Mouse (Mus musculus): Measurements from ENCODE around the gene S100a6. TPM values are rescaled to one million over a fixed set of nuclear protein-coding genes. Genes with fewer than 3 reads are reported as not detected.

S100a6 gene
- polyA plus RNA-seq, 2 experiments, result 108 to 233 TPM

GRCm38 (mm10) chr3:90611494-90611893 lies 1.2 kb upstream of the S100a6 start:
- Histone ChIP-seq H3K36me3 (ENCODE audit: control insufficient read depth, insufficient read depth, low read length) (no peaks in the 10 kb centered on the region), H3K4me1 (ENCODE audit: control insufficient read depth, insufficient read depth, low read length) (peaks cover 30% of the 10 kb centered on the region; the same call in 1 of the 2 replicates), H3K27me3 (ENCODE audit: control insufficient read depth, insufficient read depth, low read length) (no peaks in the 10 kb centered on the region), H3K27ac (replicated peaks; ENCODE audit: low read depth, low read length) (no peak overlapping the region), H3K9ac (ENCODE audit: low read depth, low read length, severe bottlenecking) (no peak overlapping the region), H3K9me3 (ENCODE audit: control insufficient read depth, low read length) (no peaks in the 10 kb centered on the region), H3K4me3 (replicated peaks; ENCODE audit: low read length) (no peak overlapping the region), H3K4me2 (replicated peaks; ENCODE audit: low read depth, low read length, severe bottlenecking) (no peak overlapping the region)
- TF ChIP-seq POLR2A (IDR thresholded peaks at IDR 0.05; ENCODE audit: borderline replicate concordance, extremely low read depth, insufficient read depth, insufficient read length), result no peak
- ATAC-seq (ENCODE audit: low FRiP score, low read depth) (no peak), DNase-seq (ENCODE audit: low spot score) (no peak)
- 93% methylated on average over 3 of the region's 3 CpGs for WGBS

DNA sequence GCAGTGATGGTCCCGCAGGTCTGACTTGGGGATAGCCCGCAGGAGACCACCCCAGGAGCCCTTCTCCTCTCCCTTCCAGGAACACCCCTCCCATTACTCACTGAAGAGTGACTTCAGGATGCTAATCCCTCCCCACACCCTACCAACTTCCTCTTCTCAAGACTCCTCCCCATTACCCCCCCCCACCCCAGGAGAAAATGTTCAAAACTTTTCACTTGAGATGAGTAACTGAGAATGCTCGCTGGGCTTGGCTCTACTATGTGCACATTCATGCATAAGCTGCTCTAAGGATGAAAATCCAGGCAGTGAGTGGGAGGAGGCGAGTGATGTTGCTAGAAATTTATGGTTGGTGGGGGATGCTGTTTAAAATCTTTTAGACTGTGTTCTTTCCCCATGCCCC lies 621 bp upstream of the S100a6 start:
- Histone ChIP-seq H3K4me2 (replicated peaks; ENCODE audit: low read depth, low read length, severe bottlenecking) (no peak overlapping the region), H3K27ac (replicated peaks; ENCODE audit: low read depth, low read length) (no peak overlapping the region), H3K36me3 (ENCODE audit: control insufficient read depth, insufficient read depth, low read length) (no peaks in the 10 kb centered on the region), H3K9ac (ENCODE audit: low read depth, low read length, severe bottlenecking) (no peak overlapping the region), H3K4me1 (ENCODE audit: control insufficient read depth, insufficient read depth, low read length) (peaks cover 30% of the 10 kb centered on the region; the same call in 1 of the 2 replicates), H3K9me3 (ENCODE audit: control insufficient read depth, low read length) (no peaks in the 10 kb centered on the region), H3K4me3 (replicated peaks; ENCODE audit: low read length) (no peak overlapping the region), H3K27me3 (ENCODE audit: control insufficient read depth, insufficient read depth, low read length) (no peaks in the 10 kb centered on the region)
- 64% methylated on average over 4 of the region's 4 CpGs for WGBS
- ATAC-seq (ENCODE audit: low FRiP score, low read depth) (no peak), DNase-seq (ENCODE audit: low spot score) (no peak)
- no peak for TF ChIP-seq POLR2A (IDR thresholded peaks at IDR 0.05; ENCODE audit: borderline replicate concordance, extremely low read depth, insufficient read depth, insufficient read length)

GRCm38 (mm10) chr3:90613461-90614147 lies 922 bp downstream of the S100a6 start:
- Histone ChIP-seq H3K9ac (ENCODE audit: low read depth, low read length, severe bottlenecking) (peak overlapping the region; percentile 56), H3K36me3 (ENCODE audit: control insufficient read depth, insufficient read depth, low read length) (no peaks in the 10 kb centered on the region), H3K27me3 (ENCODE audit: control insufficient read depth, insufficient read depth, low read length) (no peaks in the 10 kb centered on the region), H3K9me3 (ENCODE audit: control insufficient read depth, low read length) (no peaks in the 10 kb centered on the region), H3K4me3 (replicated peaks; ENCODE audit: low read length) (peak overlapping the region; percentile 31), H3K27ac (replicated peaks; ENCODE audit: low read depth, low read length) (no peak overlapping the region), H3K4me2 (replicated peaks; ENCODE audit: low read depth, low read length, severe bottlenecking) (peak overlapping the region; percentile 57), H3K4me1 (ENCODE audit: control insufficient read depth, insufficient read depth, low read length) (peaks cover 24% of the 10 kb centered on the region; the same call in 1 of the 2 replicates)
- ATAC-seq (ENCODE audit: low FRiP score, low read depth) (no peak), DNase-seq (ENCODE audit: low spot score) (no peak)
- TF ChIP-seq POLR2A (IDR thresholded peaks at IDR 0.05; ENCODE audit: borderline replicate concordance, extremely low read depth, insufficient read depth, insufficient read length), result no peak
- WGBS, result 64% methylated on average over 7 of the region's 7 CpGs

GRCm38 (mm10) chr3:90614148-90614530 lies 1.5 kb downstream of the S100a6 start:
- no peak for TF ChIP-seq POLR2A (IDR thresholded peaks at IDR 0.05; ENCODE audit: borderline replicate concordance, extremely low read depth, insufficient read depth, insufficient read length)
- Histone ChIP-seq H3K4me1 (ENCODE audit: control insufficient read depth, insufficient read depth, low read length) (peaks cover 24% of the 10 kb centered on the region; the same call in 1 of the 2 replicates), H3K4me2 (replicated peaks; ENCODE audit: low read depth, low read length, severe bottlenecking) (no peak overlapping the region; the same call in 1 of the 2 replicates), H3K27me3 (ENCODE audit: control insufficient read depth, insufficient read depth, low read length) (no peaks in the 10 kb centered on the region), H3K36me3 (ENCODE audit: control insufficient read depth, insufficient read depth, low read length) (no peaks in the 10 kb centered on the region), H3K9me3 (ENCODE audit: control insufficient read depth, low read length) (no peaks in the 10 kb centered on the region), H3K4me3 (replicated peaks; ENCODE audit: low read length) (no peak overlapping the region), H3K27ac (replicated peaks; ENCODE audit: low read depth, low read length) (no peak overlapping the region), H3K9ac (ENCODE audit: low read depth, low read length, severe bottlenecking) (no peak overlapping the region)
- WGBS, result 88% methylated on average over 6 of the region's 6 CpGs
- no peak for DNase-seq (ENCODE audit: low spot score)
- no peak for ATAC-seq (ENCODE audit: low FRiP score, low read depth)

GRCm38 (mm10) chr3:90614611-90615251 lies 2.0 kb downstream of the S100a6 start:
- peaks cover 24% of the 10 kb centered on the region; the same call in 1 of the 2 replicates for H3K4me1 ChIP-seq (ENCODE audit: control insufficient read depth, insufficient read depth, low read length)
- TF ChIP-seq POLR2A (IDR thresholded peaks at IDR 0.05; ENCODE audit: borderline replicate concordance, extremely low read depth, insufficient read depth, insufficient read length), result no peak
- no peak overlapping the region; the same call in 1 of the 2 replicates for H3K4me2 ChIP-seq (replicated peaks; ENCODE audit: low read depth, low read length, severe bottlenecking)
- H3K9ac ChIP-seq (ENCODE audit: low read depth, low read length, severe bottlenecking), result no peak overlapping the region
- no peak for ATAC-seq (ENCODE audit: low FRiP score, low read depth)
- no peaks in the 10 kb centered on the region for H3K36me3 ChIP-seq (ENCODE audit: control insufficient read depth, insufficient read depth, low read length)
- H3K27ac ChIP-seq (replicated peaks; ENCODE audit: low read depth, low read length), result no peak overlapping the region
- DNase-seq (ENCODE audit: low spot score), result no peak
- H3K4me3 ChIP-seq (replicated peaks; ENCODE audit: low read length), result no peak overlapping the region
- 74% methylated on average over 11 of the region's 11 CpGs for WGBS
- H3K27me3 ChIP-seq (ENCODE audit: control insufficient read depth, insufficient read depth, low read length), result no peaks in the 10 kb centered on the region
- H3K9me3 ChIP-seq (ENCODE audit: control insufficient read depth, low read length), result no peaks in the 10 kb centered on the region

All from limb, embryonic 14.5 days (tissue).